8 mouse cellular contexts compared by ENCODE assay signal in the genomic region with DNA sequence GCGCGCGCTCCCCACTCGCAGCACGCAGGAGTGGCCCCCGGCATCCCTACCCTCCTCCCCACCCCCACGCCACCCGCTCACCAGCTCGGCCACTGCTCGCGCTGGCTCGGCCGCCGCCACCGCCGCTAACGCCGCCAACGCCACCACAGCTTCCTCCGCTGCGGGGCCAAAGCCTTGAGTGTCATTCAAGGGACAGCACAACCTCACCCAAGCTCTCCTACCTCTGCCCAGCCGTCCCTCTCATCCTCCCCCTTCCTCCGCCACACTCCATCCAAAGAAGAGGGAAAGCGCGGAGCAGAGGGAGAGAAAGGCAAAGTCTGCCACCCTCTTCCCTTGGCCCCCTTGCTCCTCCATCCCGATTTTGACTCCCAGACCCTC. TPM values are rescaled to one million over a fixed set of nuclear protein-coding genes. Genes with fewer than 3 reads are reported as not detected.
DNase-seq lines count a peak whose midpoint lies in the region; ATAC-seq and TF ChIP-seq lines count a peak whose summit lies in the region.

TSS of gene Magi2 (plus strand) at position 171 of the 378 bp plus-strand sequence.

- intact Hi-C loops in left cerebral cortex, postnatal 25 days (cut with DNase I), result loop anchor here (5.0 kb wide), 2 partner anchors 175 to 310 kb away; no protein-coding TSS in a partner anchor

- ATAC-seq in neural tube, embryonic 11.5 days (ENCODE audit: insufficient read depth, low FRiP score, low TSS enrichment), result no peak; the same call in 1 of the 2 replicates

- DNase-seq in adrenal gland, adult 8-10 months, result no peak
- no peak for DNase-seq in adrenal gland, adult (ENCODE audit: inconsistent age in 2 of 2, low spot score in 1 of 2)
- DNase-seq in neural tube, embryonic 11.5 days (ENCODE audit: low spot score), result no peak
- no peak for DNase-seq in neural tube, embryonic 10.5 days (ENCODE audit: extremely low spot score, low spot score)
- DNase-seq in left cerebral cortex, postnatal 25 days (ENCODE audit: low spot score in 2 of 2), result no peak
- DNase-seq in cerebellum, adult 8-10 months, result no peak
- no peak for DNase-seq in frontal cortex, postnatal 36 days (ENCODE audit: low spot score in 2 of 2)

- H3K4me1 ChIP-seq in neural tube, embryonic 11.5 days (ENCODE audit: control insufficient read depth, insufficient read depth, low read length), result no peaks in the 10 kb centered on the region
- no peaks in the 10 kb centered on the region; the same call in 1 of the 2 replicates for H3K4me1 ChIP-seq in small intestine, adult 2 months (ENCODE audit: control insufficient read depth, insufficient read depth, insufficient read length, low read length)

- no peak for TF ChIP-seq POLR2A in small intestine, adult 2 months (IDR thresholded peaks at IDR 0.05; ENCODE audit: low read depth, low read length)

- peak within 1 kb of the TSS; percentile 63 for H3K4me3 ChIP-seq in neural tube, embryonic 11.5 days (ENCODE audit: low read depth, low read length)
- H3K4me3 ChIP-seq in small intestine, adult 2 months (ENCODE audit: low read depth, low read length), result peak within 1 kb of the TSS; percentile 64

- H3K27ac ChIP-seq in neural tube, embryonic 11.5 days (ENCODE audit: low read depth, low read length), result 0 out of 2 replicates have a peak within 1 kb of the TSS, but pooled peaks have one; percentile 49
- H3K27ac ChIP-seq in small intestine, adult 2 months (ENCODE audit: insufficient read depth, low read depth, low read length), result peak within 1 kb of the TSS; percentile 73

- peak within 1 kb of the TSS; percentile 83 for H3K9ac ChIP-seq in neural tube, embryonic 11.5 days (ENCODE audit: low read length)

- no peaks in the 10 kb centered on the region for H3K9me3 ChIP-seq in neural tube, embryonic 11.5 days (ENCODE audit: control insufficient read depth, low read length)

- WGBS in neural tube, embryonic 11.5 days, result 1% methylated on average over 14 of the region's 26 CpGs
- WGBS in small intestine, adult 2 months, result under 1% methylated on average over 25 of the region's 26 CpGs

- no peaks in the 10 kb centered on the region for H3K36me3 ChIP-seq in neural tube, embryonic 11.5 days (ENCODE audit: control insufficient read depth, insufficient read depth, low read length)
- no peaks in the 10 kb centered on the region for H3K36me3 ChIP-seq in small intestine, adult 2 months (ENCODE audit: control insufficient read depth, insufficient read depth, low read length)

- TF ChIP-seq CTCF in small intestine, adult 2 months (IDR thresholded peaks at IDR 0.05; ENCODE audit: extremely low read depth, insufficient read length, insufficient replicate concordance, low read depth, low read length), result no peak

- H3K4me2 ChIP-seq in neural tube, embryonic 11.5 days (ENCODE audit: low read depth), result peak within 1 kb of the TSS; percentile 86

- H3K27me3 ChIP-seq in neural tube, embryonic 11.5 days (ENCODE audit: control insufficient read depth, insufficient read depth, low read length), result no peaks in the 10 kb centered on the region
- H3K27me3 ChIP-seq in small intestine, adult 2 months (ENCODE audit: control insufficient read depth, insufficient read depth, low read length), result no peaks in the 10 kb centered on the region

RNA-seq across cellular contexts. Expression of gene Magi2, which starts in this region (rescaled TPM):
- 10 to 100 TPM in 3 of 4 experiments, 1 to 10 TPM in 1; 8.3 to 31.8 (median 16.5) TPM for total RNA-seq in adrenal gland, adult 8-10 months (2022)
- 4.3 and 6.1 TPM in 2 replicates for polyA plus RNA-seq in neural tube, embryonic 11.5 days (2014; fragmentation: Nextera tagmentation; extraction: Ambion mirVana)
- 100 to 1,000 TPM; 118 to 120 TPM for total RNA-seq in left cerebral cortex, postnatal 25 days (2021)
- 0.29 and 0.60 TPM in 2 replicates for polyA plus RNA-seq in small intestine, adult 2 months (2012; rRNA removed)
